Mouse (Mus musculus): ENCODE results near the gene Hapln4. TPM values are rescaled to one million over a fixed set of nuclear protein-coding genes. Genes with fewer than 3 reads are reported as not detected.

Hapln4 gene
- total and polyA plus RNA-seq, 3 experiments: 0.07 to 0.30 (median 0.20) TPM

- no peaks in the 10 kb centered on the region for H3K27me3 ChIP-seq (replicated peaks)
- no peaks in the 10 kb centered on the region for H3K4me1 ChIP-seq (ENCODE audit: control insufficient read depth in 1 of 2, insufficient read depth in 2 of 2)
- TF ChIP-seq RAD21 (IDR thresholded peaks at IDR 0.05; ENCODE audit: low read depth, low read length) (peak; percentile 22), MAFK (IDR thresholded peaks at IDR 0.05; ENCODE audit: insufficient replicate concordance, low read length) (no peak), POLR2AphosphoS2 (IDR thresholded peaks at IDR 0.05; ENCODE audit: low read depth, low read length) (no peak), NELFE (IDR thresholded peaks at IDR 0.05; ENCODE audit: low read depth, low read length) (no peak), SMC3 (IDR thresholded peaks at IDR 0.05; ENCODE audit: low read depth, low read length) (peak; percentile 15; the same call in 1 of the 2 replicates)
- H3K4me2 ChIP-seq (ENCODE audit: insufficient read depth, low read depth, poor library complexity, severe bottlenecking): no peak overlapping the region
- dilution Hi-C loops (cut with MboI; ENCODE audit: extremely low pct_ligation_motif_present, extremely low pct_unique_long_range_greater_than_20kb, low sequenced_read_pairs) (no loop called here), in situ Hi-C loops (cut with MboI; ENCODE audit: low pct_ligation_motif_present, low pct_unique_long_range_greater_than_20kb, low sequenced_read_pairs) (no loop called here)
- H3K4me3 ChIP-seq (replicated peaks in 1 of 3; ENCODE audit: low read depth in 2 of 3, low read length in 2 of 3, poor library complexity in 1 of 3): no peak overlapping the region
- H3K9me3 ChIP-seq (replicated peaks; ENCODE audit: low read length): peaks cover 5% of the 10 kb centered on the region
- H3K9ac ChIP-seq (ENCODE audit: insufficient read depth, low read depth): no peak overlapping the region
- no peak for DNase-seq (ENCODE audit: extremely low read depth)
- no peak overlapping the region for H3K27ac ChIP-seq (ENCODE audit: insufficient read depth, low read depth)
- H3K79me2 ChIP-seq (replicated peaks; ENCODE audit: control insufficient read depth, extremely low read depth, insufficient read depth, poor library complexity, severe bottlenecking): no peaks in the 10 kb centered on the region
- peaks cover 0 to 16% of the 10 kb centered on the region in 2 experiments for H3K36me3 ChIP-seq (replicated peaks in 1 of 2; ENCODE audit: control insufficient read depth in 1 of 2, insufficient read depth in 1 of 2, low read length in 1 of 2)
Observed at GRCm38 (mm10) chr8:70087836-70088650, 4.8 kb downstream of the Hapln4 start.

GRCm38 (mm10) chr8:70089296-70089960, 6.2 kb downstream of the Hapln4 start:
- no peak overlapping the region for H3K27ac ChIP-seq (ENCODE audit: insufficient read depth, low read depth)
- in situ Hi-C loops (cut with MboI; ENCODE audit: low pct_ligation_motif_present, low pct_unique_long_range_greater_than_20kb, low sequenced_read_pairs): no loop called here
- peaks cover 0 to 23% of the 10 kb centered on the region in 2 experiments for H3K36me3 ChIP-seq (replicated peaks in 1 of 2; ENCODE audit: control insufficient read depth in 1 of 2, insufficient read depth in 1 of 2, low read length in 1 of 2)
- H3K27me3 ChIP-seq (replicated peaks): no peaks in the 10 kb centered on the region
- H3K4me1 ChIP-seq (ENCODE audit: control insufficient read depth in 1 of 2, insufficient read depth in 2 of 2): no peaks in the 10 kb centered on the region
- dilution Hi-C loops (cut with MboI; ENCODE audit: extremely low pct_ligation_motif_present, extremely low pct_unique_long_range_greater_than_20kb, low sequenced_read_pairs): no loop called here
- peaks cover 2% of the 10 kb centered on the region for H3K9me3 ChIP-seq (replicated peaks; ENCODE audit: low read length)
- no peak overlapping the region for H3K4me2 ChIP-seq (ENCODE audit: insufficient read depth, low read depth, poor library complexity, severe bottlenecking)
- TF ChIP-seq POLR2A (IDR thresholded peaks at IDR 0.05; ENCODE audit: low read depth, low read length) (no peak), PAX5 (IDR thresholded peaks at IDR 0.05; ENCODE audit: low read length) (no peak), NELFE (IDR thresholded peaks at IDR 0.05; ENCODE audit: low read depth, low read length) (no peak), NRF1 (IDR thresholded peaks at IDR 0.05; ENCODE audit: low read depth, low read length) (no peak), ZMIZ1 (IDR thresholded peaks at IDR 0.05; ENCODE audit: low read depth, low read length) (no peak), ZNF384 (IDR thresholded peaks at IDR 0.05; ENCODE audit: low read depth, low read length) (no peak), MAX (IDR thresholded peaks at IDR 0.05; ENCODE audit: low read length) (no peak), POLR2AphosphoS2 (IDR thresholded peaks at IDR 0.05; ENCODE audit: low read depth, low read length) (no peak), SMC3 (IDR thresholded peaks at IDR 0.05; ENCODE audit: low read depth, low read length) (no peak), BHLHE40 (IDR thresholded peaks at IDR 0.05; ENCODE audit: low read depth, low read length) (no peak)
- no peaks in the 10 kb centered on the region for H3K79me2 ChIP-seq (replicated peaks; ENCODE audit: control insufficient read depth, extremely low read depth, insufficient read depth, poor library complexity, severe bottlenecking)
- no peak for DNase-seq (ENCODE audit: extremely low read depth)
- no peak overlapping the region for H3K4me3 ChIP-seq (replicated peaks in 1 of 3; ENCODE audit: low read depth in 2 of 3, low read length in 2 of 3, poor library complexity in 1 of 3)
- H3K9ac ChIP-seq (ENCODE audit: insufficient read depth, low read depth): no peak overlapping the region

Measured in CH12.LX (cell line).